Mouse (Mus musculus): ENCODE results near the gene Thrsp. TPM values are rescaled to one million over a fixed set of nuclear protein-coding genes. Genes with fewer than 3 reads are reported as not detected.

Gene Thrsp
- polyA plus RNA-seq, 1 experiment from 2014 or later: 1.0 TPM

GRCm38 (mm10) chr7:97414426-97414825 is 3.1 kb downstream of the Thrsp start:
- Histone ChIP-seq H3K9ac (replicated peaks; ENCODE audit: low read depth, low read length) (no peak overlapping the region), H3K4me2 (replicated peaks; ENCODE audit: low read depth, low read length) (no peak overlapping the region), H3K4me1 (ENCODE audit: control insufficient read depth, insufficient read depth, low read length) (no peaks in the 10 kb centered on the region), H3K4me3 (ENCODE audit: low read depth, low read length) (no peak overlapping the region), H3K27ac (ENCODE audit: low read length) (no peak overlapping the region), H3K9me3 (ENCODE audit: control insufficient read depth, low read depth, low read length) (no peaks in the 10 kb centered on the region), H3K36me3 (ENCODE audit: control insufficient read depth, insufficient read depth, low read length) (peaks cover 12% of the 10 kb centered on the region), H3K27me3 (ENCODE audit: control insufficient read depth, insufficient read depth, low read length) (no peaks in the 10 kb centered on the region)
- 68% methylated on average over 1 of the region's 1 CpGs for WGBS
- no peak for ATAC-seq (ENCODE audit: insufficient number of reproducible peaks, insufficient read depth, low FRiP score, low read depth)

- no peaks in the 10 kb centered on the region for H3K9me3 ChIP-seq (ENCODE audit: control insufficient read depth, low read depth, low read length)
- H3K4me3 ChIP-seq (ENCODE audit: low read depth, low read length): no peak overlapping the region
- H3K27me3 ChIP-seq (ENCODE audit: control insufficient read depth, insufficient read depth, low read length): no peaks in the 10 kb centered on the region
- 92% methylated on average over 1 of the region's 1 CpGs for WGBS
- no peak overlapping the region for H3K27ac ChIP-seq (ENCODE audit: low read length)
- no peaks in the 10 kb centered on the region for H3K4me1 ChIP-seq (ENCODE audit: control insufficient read depth, insufficient read depth, low read length)
- H3K9ac ChIP-seq (replicated peaks; ENCODE audit: low read depth, low read length): no peak overlapping the region
- no peak for ATAC-seq (ENCODE audit: insufficient number of reproducible peaks, insufficient read depth, low FRiP score, low read depth)
- H3K36me3 ChIP-seq (ENCODE audit: control insufficient read depth, insufficient read depth, low read length): peaks cover 12% of the 10 kb centered on the region
- no peak overlapping the region for H3K4me2 ChIP-seq (replicated peaks; ENCODE audit: low read depth, low read length)
Observed at GRCm38 (mm10) chr7:97413981-97414380, 3.5 kb downstream of the Thrsp start.

DNA sequence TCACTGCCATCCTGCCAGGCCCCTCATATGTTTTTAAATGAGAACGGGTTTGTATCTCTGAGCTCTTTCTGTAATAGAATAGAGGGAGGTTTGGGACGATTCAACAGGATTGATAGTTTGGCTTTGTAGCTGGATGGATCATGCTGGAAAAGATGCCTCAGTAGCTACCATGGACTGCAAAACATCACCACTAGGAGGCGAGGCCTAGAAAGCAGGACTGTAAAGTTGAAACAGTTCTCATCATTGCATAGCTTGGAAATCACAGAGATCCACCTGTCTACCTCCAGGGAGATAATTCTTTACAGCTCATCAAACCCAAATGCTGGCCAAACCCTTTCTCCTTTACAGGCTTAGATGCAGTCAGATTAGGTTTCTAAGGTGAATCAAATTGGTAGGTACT is 6.0 kb downstream of the Thrsp start:
- Histone ChIP-seq H3K27me3 (ENCODE audit: control insufficient read depth, insufficient read depth, low read length) (no peaks in the 10 kb centered on the region), H3K9ac (replicated peaks; ENCODE audit: low read depth, low read length) (no peak overlapping the region), H3K36me3 (ENCODE audit: control insufficient read depth, insufficient read depth, low read length) (peaks cover 16% of the 10 kb centered on the region), H3K4me1 (ENCODE audit: control insufficient read depth, insufficient read depth, low read length) (0 out of 2 replicates have a peak, but pooled peaks cover 5% of the 10 kb centered on the region), H3K4me2 (replicated peaks; ENCODE audit: low read depth, low read length) (no peak overlapping the region), H3K27ac (ENCODE audit: low read length) (no peak overlapping the region), H3K9me3 (ENCODE audit: control insufficient read depth, low read depth, low read length) (no peaks in the 10 kb centered on the region), H3K4me3 (ENCODE audit: low read depth, low read length) (no peak overlapping the region)
- no peak for ATAC-seq (ENCODE audit: insufficient number of reproducible peaks, insufficient read depth, low FRiP score, low read depth)
- WGBS: 78% methylated on average over 3 of the region's 3 CpGs

DNA sequence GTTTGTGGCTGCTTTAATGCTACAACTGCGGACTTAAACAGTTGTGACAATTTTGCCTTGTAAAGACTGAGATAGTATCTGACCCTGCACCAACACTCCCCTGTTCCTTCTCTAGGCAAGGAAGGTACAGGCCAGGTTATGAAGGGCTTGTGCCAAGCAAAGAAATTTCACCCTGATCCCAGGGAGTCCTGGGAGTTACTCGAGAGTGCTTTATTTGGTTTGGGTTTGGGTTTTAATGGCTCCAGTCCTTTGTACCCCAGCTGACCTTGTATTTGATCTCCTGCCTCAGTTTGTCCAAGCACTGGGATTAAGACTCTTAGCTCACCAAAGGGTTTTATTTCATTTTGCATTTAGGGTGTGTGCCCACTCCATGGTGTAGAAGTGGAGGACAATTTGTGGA is 6.4 kb downstream of the Thrsp start:
- Histone ChIP-seq H3K36me3 (ENCODE audit: control insufficient read depth, insufficient read depth, low read length) (peaks cover 16% of the 10 kb centered on the region), H3K27me3 (ENCODE audit: control insufficient read depth, insufficient read depth, low read length) (no peaks in the 10 kb centered on the region), H3K9ac (replicated peaks; ENCODE audit: low read depth, low read length) (no peak overlapping the region), H3K4me1 (ENCODE audit: control insufficient read depth, insufficient read depth, low read length) (0 out of 2 replicates have a peak, but pooled peaks cover 5% of the 10 kb centered on the region), H3K4me2 (replicated peaks; ENCODE audit: low read depth, low read length) (no peak overlapping the region), H3K4me3 (ENCODE audit: low read depth, low read length) (no peak overlapping the region), H3K27ac (ENCODE audit: low read length) (no peak overlapping the region), H3K9me3 (ENCODE audit: control insufficient read depth, low read depth, low read length) (no peaks in the 10 kb centered on the region)
- ATAC-seq (ENCODE audit: insufficient number of reproducible peaks, insufficient read depth, low FRiP score, low read depth): no peak
- 89% methylated on average over 2 of the region's 2 CpGs for WGBS

GRCm38 (mm10) chr7:97407145-97407544 is 10.4 kb downstream of the Thrsp start:
- H3K36me3 ChIP-seq (ENCODE audit: control insufficient read depth, insufficient read depth, low read length): peaks cover 16% of the 10 kb centered on the region
- H3K27ac ChIP-seq (ENCODE audit: low read length): peak overlapping the region; percentile 11; the same call in 1 of the 2 replicates
- H3K4me3 ChIP-seq (ENCODE audit: low read depth, low read length): no peak overlapping the region
- H3K27me3 ChIP-seq (ENCODE audit: control insufficient read depth, insufficient read depth, low read length): no peaks in the 10 kb centered on the region
- 0 out of 2 replicates have a peak, but pooled peaks have one; percentile 46 for ATAC-seq (ENCODE audit: insufficient number of reproducible peaks, insufficient read depth, low FRiP score, low read depth)
- no peak overlapping the region for H3K9ac ChIP-seq (replicated peaks; ENCODE audit: low read depth, low read length)
- 0 out of 2 replicates have a peak, but pooled peaks cover 5% of the 10 kb centered on the region for H3K4me1 ChIP-seq (ENCODE audit: control insufficient read depth, insufficient read depth, low read length)
- WGBS: 72% methylated on average over 10 of the region's 10 CpGs
- no peaks in the 10 kb centered on the region for H3K9me3 ChIP-seq (ENCODE audit: control insufficient read depth, low read depth, low read length)
- H3K4me2 ChIP-seq (replicated peaks; ENCODE audit: low read depth, low read length): no peak overlapping the region

GRCm38 (mm10) chr7:97399960-97400715 is 17.4 kb downstream of the Thrsp start, which contains the start of gene Ndufc2:
TSS of gene Ndufc2 (plus strand) at chr7:97400003.
- Histone ChIP-seq H3K9ac (replicated peaks; ENCODE audit: low read depth, low read length) (peak within 1 kb of the TSS; percentile 94), H3K4me2 (replicated peaks; ENCODE audit: low read depth, low read length) (peak within 1 kb of the TSS; percentile 85), H3K4me1 (ENCODE audit: control insufficient read depth, insufficient read depth, low read length) (peaks cover 14% of the 10 kb centered on the region), H3K27me3 (ENCODE audit: control insufficient read depth, insufficient read depth, low read length) (no peaks in the 10 kb centered on the region), H3K9me3 (ENCODE audit: control insufficient read depth, low read depth, low read length) (no peaks in the 10 kb centered on the region), H3K4me3 (ENCODE audit: low read depth, low read length) (peak within 1 kb of the TSS; percentile 96), H3K27ac (ENCODE audit: low read length) (peak within 1 kb of the TSS; percentile 84), H3K36me3 (ENCODE audit: control insufficient read depth, insufficient read depth, low read length) (no peaks in the 10 kb centered on the region)
- under 1% methylated on average over 54 of the region's 54 CpGs for WGBS
- ATAC-seq (ENCODE audit: insufficient number of reproducible peaks, insufficient read depth, low FRiP score, low read depth): peak; percentile 82

DNA sequence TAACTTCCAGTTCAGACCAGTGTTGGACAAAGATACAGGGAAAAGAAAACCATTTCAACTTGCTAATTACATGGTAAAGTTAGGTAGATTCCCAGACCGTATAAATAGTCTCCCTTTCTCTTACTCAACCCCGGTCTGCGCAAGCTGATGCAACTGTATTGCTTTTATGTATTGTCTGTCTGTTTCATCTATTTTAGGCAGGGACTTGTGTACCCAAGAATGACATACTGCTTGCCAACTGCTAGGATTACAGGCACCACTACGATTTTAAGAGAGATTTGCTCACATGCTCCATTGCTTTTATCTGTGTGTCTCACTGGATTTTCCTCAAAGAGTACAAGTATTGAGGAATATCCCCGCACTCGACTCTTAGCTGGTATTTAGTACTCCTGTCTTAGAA is 18.6 kb downstream of the Thrsp start:
- 85% methylated on average over 6 of the region's 6 CpGs for WGBS
- ATAC-seq (ENCODE audit: insufficient number of reproducible peaks, insufficient read depth, low FRiP score, low read depth): no peak
- no peaks in the 10 kb centered on the region for H3K9me3 ChIP-seq (ENCODE audit: control insufficient read depth, low read depth, low read length)
- peaks cover 14% of the 10 kb centered on the region for H3K4me1 ChIP-seq (ENCODE audit: control insufficient read depth, insufficient read depth, low read length)
- H3K4me3 ChIP-seq (ENCODE audit: low read depth, low read length): no peak overlapping the region
- no peak overlapping the region for H3K27ac ChIP-seq (ENCODE audit: low read length)
- no peak overlapping the region for H3K9ac ChIP-seq (replicated peaks; ENCODE audit: low read depth, low read length)
- H3K36me3 ChIP-seq (ENCODE audit: control insufficient read depth, insufficient read depth, low read length): no peaks in the 10 kb centered on the region
- no peak overlapping the region for H3K4me2 ChIP-seq (replicated peaks; ENCODE audit: low read depth, low read length)
- no peaks in the 10 kb centered on the region for H3K27me3 ChIP-seq (ENCODE audit: control insufficient read depth, insufficient read depth, low read length)

GRCm38 (mm10) chr7:97394375-97394774 is 23.2 kb downstream of the Thrsp start:
- ATAC-seq (ENCODE audit: insufficient number of reproducible peaks, insufficient read depth, low FRiP score, low read depth): no peak
- Histone ChIP-seq H3K27ac (ENCODE audit: low read length) (no peak overlapping the region), H3K9ac (replicated peaks; ENCODE audit: low read depth, low read length) (no peak overlapping the region), H3K27me3 (ENCODE audit: control insufficient read depth, insufficient read depth, low read length) (no peaks in the 10 kb centered on the region), H3K4me3 (ENCODE audit: low read depth, low read length) (no peak overlapping the region), H3K36me3 (ENCODE audit: control insufficient read depth, insufficient read depth, low read length) (peaks cover 22% of the 10 kb centered on the region), H3K4me2 (replicated peaks; ENCODE audit: low read depth, low read length) (no peak overlapping the region), H3K4me1 (ENCODE audit: control insufficient read depth, insufficient read depth, low read length) (no peaks in the 10 kb centered on the region), H3K9me3 (ENCODE audit: control insufficient read depth, low read depth, low read length) (no peaks in the 10 kb centered on the region)
- 79% methylated on average over 2 of the region's 2 CpGs for WGBS

- 86% methylated on average over 6 of the region's 6 CpGs for WGBS
- no peaks in the 10 kb centered on the region for H3K4me1 ChIP-seq (ENCODE audit: control insufficient read depth, insufficient read depth, low read length)
- no peaks in the 10 kb centered on the region for H3K27me3 ChIP-seq (ENCODE audit: control insufficient read depth, insufficient read depth, low read length)
- no peak overlapping the region for H3K4me3 ChIP-seq (ENCODE audit: low read depth, low read length)
- no peak overlapping the region for H3K4me2 ChIP-seq (replicated peaks; ENCODE audit: low read depth, low read length)
- H3K36me3 ChIP-seq (ENCODE audit: control insufficient read depth, insufficient read depth, low read length): peaks cover 34% of the 10 kb centered on the region
- H3K9ac ChIP-seq (replicated peaks; ENCODE audit: low read depth, low read length): no peak overlapping the region
- no peak for ATAC-seq (ENCODE audit: insufficient number of reproducible peaks, insufficient read depth, low FRiP score, low read depth)
- H3K27ac ChIP-seq (ENCODE audit: low read length): no peak overlapping the region
- no peaks in the 10 kb centered on the region for H3K9me3 ChIP-seq (ENCODE audit: control insufficient read depth, low read depth, low read length)
Observed at GRCm38 (mm10) chr7:97392079-97392445, 25.5 kb downstream of the Thrsp start.
